Mouse (Mus musculus): Measurements from ENCODE around the gene Chid1. TPM values are rescaled to one million over a fixed set of nuclear protein-coding genes. Genes with fewer than 3 reads are reported as not detected.

Gene Chid1
- polyA plus RNA-seq, 1 experiment: 37.9 TPM

DNA sequence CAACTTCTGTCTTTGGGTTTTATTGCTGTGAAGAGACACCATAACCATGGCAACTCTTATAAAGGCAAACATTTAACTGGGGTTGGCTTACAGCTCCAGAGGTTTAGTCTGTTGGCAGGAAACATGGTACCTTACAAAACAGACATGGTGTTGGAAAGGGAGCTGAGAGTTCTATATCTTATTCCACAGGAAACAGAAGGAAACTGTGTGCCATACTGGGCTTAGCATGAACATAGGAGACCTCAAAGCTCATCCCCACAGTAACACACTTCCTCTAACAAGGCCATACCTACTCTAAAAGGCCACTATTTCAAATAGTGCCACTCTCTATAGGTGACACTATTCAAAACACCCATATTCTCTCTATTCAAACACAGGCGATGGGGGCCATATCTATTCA, 38.9 kb upstream of the Chid1 start:
- 95% methylated on average over 1 of the region's 1 CpGs for WGBS

DNA sequence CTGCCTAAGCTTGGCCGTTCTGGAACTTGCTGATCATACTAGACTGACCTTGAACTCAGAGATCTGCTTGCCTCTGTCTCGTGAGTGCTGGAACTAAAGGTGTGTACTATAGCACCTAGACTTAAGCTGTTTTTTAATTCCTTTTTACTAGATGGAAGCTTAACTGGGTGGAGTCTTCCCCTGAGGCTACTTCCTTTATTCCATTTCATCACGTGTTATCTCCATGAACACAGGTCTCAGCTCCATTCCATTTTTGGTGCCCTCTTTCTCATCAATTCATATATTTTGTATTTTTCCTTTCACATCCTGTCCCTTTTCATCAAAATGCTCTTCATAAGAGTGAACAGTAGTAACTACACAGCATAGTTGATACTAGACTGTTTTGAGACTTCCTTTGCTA, 38.1 kb upstream of the Chid1 start:
- Histone ChIP-seq H3K4me1 (ENCODE audit: control insufficient read depth, insufficient read depth, low read length) (peaks cover 27% of the 10 kb centered on the region), H3K4me3 (replicated peaks; ENCODE audit: insufficient read depth, low read depth, low read length) (no peak overlapping the region), H3K27me3 (ENCODE audit: control insufficient read depth, insufficient read depth, low read length) (no peaks in the 10 kb centered on the region), H3K27ac (ENCODE audit: insufficient read depth, low read length) (no peak overlapping the region)
- no peak for DNase-seq
- 72% methylated on average over 3 of the region's 3 CpGs for WGBS
- no peak for TF ChIP-seq CTCF (IDR thresholded peaks at IDR 0.05; ENCODE audit: borderline replicate concordance, insufficient read depth, low read depth, low read length)
- TF ChIP-seq POLR2A (IDR thresholded peaks at IDR 0.05; ENCODE audit: borderline replicate concordance, insufficient read depth, low read length): no peak

More for the DNA sequence above, 38.9 kb upstream of the Chid1 start:
- Histone ChIP-seq H3K4me3 (replicated peaks; ENCODE audit: insufficient read depth, low read depth, low read length) (no peak overlapping the region), H3K27me3 (ENCODE audit: control insufficient read depth, insufficient read depth, low read length) (no peaks in the 10 kb centered on the region), H3K4me1 (ENCODE audit: control insufficient read depth, insufficient read depth, low read length) (peaks cover 27% of the 10 kb centered on the region), H3K27ac (ENCODE audit: insufficient read depth, low read length) (no peak overlapping the region)
- DNase-seq: no peak
- TF ChIP-seq CTCF (IDR thresholded peaks at IDR 0.05; ENCODE audit: borderline replicate concordance, insufficient read depth, low read depth, low read length) (no peak), POLR2A (IDR thresholded peaks at IDR 0.05; ENCODE audit: borderline replicate concordance, insufficient read depth, low read length) (no peak)

DNA sequence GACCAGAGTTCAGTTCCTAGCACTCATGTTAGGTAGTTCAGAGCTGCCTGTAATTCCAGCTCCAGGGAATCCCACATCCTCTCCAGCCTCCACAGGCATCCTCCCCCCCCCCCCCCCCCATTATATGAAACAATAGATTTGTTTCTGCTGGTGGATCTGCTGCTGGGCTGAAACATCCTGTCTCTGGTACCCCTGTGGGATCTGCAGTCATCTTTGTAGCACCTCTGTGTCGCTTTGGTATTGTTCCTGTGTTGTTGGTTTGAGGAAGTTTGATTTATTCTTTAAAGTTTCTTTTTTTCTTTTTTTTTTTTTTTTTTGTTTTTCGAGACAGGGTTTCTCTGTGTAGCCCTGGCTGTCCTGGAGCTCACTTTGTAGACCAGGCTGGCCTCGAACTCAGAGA, 35.8 kb upstream of the Chid1 start:
- 87% methylated on average over 3 of the region's 3 CpGs for WGBS
- Histone ChIP-seq H3K4me3 (replicated peaks; ENCODE audit: insufficient read depth, low read depth, low read length) (no peak overlapping the region), H3K27me3 (ENCODE audit: control insufficient read depth, insufficient read depth, low read length) (no peaks in the 10 kb centered on the region), H3K4me1 (ENCODE audit: control insufficient read depth, insufficient read depth, low read length) (peaks cover 25% of the 10 kb centered on the region), H3K27ac (ENCODE audit: insufficient read depth, low read length) (no peak overlapping the region)
- no peak for TF ChIP-seq POLR2A (IDR thresholded peaks at IDR 0.05; ENCODE audit: borderline replicate concordance, insufficient read depth, low read length)
- TF ChIP-seq CTCF (IDR thresholded peaks at IDR 0.05; ENCODE audit: borderline replicate concordance, insufficient read depth, low read depth, low read length): no peak
- no peak for DNase-seq

DNA sequence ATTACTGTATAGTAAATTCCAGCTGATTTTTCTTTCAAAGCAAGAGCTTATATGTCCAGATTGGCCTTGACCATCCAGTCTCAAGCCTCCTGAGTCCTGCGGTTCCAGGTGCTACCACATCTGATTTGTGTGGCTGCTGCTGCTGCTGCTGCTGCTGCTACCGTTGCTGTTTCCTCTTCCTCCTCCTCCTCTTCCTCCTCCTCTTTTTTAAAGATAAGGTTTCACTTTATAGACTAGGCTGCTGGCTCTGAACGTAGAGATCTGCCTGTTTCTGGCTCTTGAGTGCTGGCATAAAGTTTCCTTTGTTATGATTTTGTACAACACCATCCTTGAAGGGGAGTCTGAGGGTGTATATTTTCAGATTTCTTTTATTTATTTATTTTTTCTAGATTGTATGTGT, 34.4 kb upstream of the Chid1 start:
- TF ChIP-seq CTCF (IDR thresholded peaks at IDR 0.05; ENCODE audit: borderline replicate concordance, insufficient read depth, low read depth, low read length) (no peak), POLR2A (IDR thresholded peaks at IDR 0.05; ENCODE audit: borderline replicate concordance, insufficient read depth, low read length) (no peak)
- Histone ChIP-seq H3K27ac (ENCODE audit: insufficient read depth, low read length) (no peak overlapping the region), H3K4me1 (ENCODE audit: control insufficient read depth, insufficient read depth, low read length) (peaks cover 32% of the 10 kb centered on the region), H3K27me3 (ENCODE audit: control insufficient read depth, insufficient read depth, low read length) (no peaks in the 10 kb centered on the region), H3K4me3 (replicated peaks; ENCODE audit: insufficient read depth, low read depth, low read length) (no peak overlapping the region)
- 76% methylated on average over 3 of the region's 3 CpGs for WGBS
- DNase-seq: no peak

DNA sequence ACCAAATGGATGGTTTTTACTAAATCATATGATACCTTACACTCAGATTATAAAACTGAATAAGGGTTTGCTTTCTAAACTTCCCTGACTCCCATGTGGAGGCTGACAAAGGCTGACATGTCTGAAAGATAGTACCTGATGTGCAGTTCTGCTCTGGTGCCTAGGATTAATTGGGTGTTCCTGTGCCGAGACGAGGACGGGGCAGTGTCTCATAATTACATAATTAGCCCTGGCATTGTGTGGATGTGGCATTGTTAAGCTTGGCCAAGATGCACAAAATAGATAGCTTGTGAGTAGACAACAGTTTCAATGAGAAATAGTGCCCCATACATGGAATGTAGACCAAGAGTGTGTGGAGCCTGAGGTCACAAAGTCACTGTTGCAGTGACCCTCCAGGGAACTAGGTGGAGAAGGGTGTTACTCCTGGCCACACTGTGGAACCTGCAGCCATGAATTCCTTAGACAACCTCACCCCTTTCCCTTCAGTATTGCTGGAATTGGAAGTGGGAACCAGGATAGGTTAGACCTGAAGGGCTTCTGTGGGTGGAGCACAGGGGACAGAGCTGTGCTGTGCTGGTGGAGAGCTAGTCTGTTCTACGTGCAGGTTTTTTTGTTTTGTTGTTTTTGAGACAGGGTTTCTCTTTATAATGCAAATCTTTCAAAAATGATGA, 31.1 kb upstream of the Chid1 start:
- DNase-seq: peak in 1 of 2 experiments; percentile 65
- no peak overlapping the region for H3K27ac ChIP-seq (ENCODE audit: insufficient read depth, low read length)
- no peaks in the 10 kb centered on the region for H3K27me3 ChIP-seq (ENCODE audit: control insufficient read depth, insufficient read depth, low read length)
- WGBS: 18% methylated on average over 4 of the region's 4 CpGs
- TF ChIP-seq CTCF (IDR thresholded peaks at IDR 0.05; ENCODE audit: borderline replicate concordance, insufficient read depth, low read depth, low read length) (no peak), POLR2A (IDR thresholded peaks at IDR 0.05; ENCODE audit: borderline replicate concordance, insufficient read depth, low read length) (no peak)
- no peak overlapping the region for H3K4me3 ChIP-seq (replicated peaks; ENCODE audit: insufficient read depth, low read depth, low read length)
- peaks cover 29% of the 10 kb centered on the region for H3K4me1 ChIP-seq (ENCODE audit: control insufficient read depth, insufficient read depth, low read length)

DNA sequence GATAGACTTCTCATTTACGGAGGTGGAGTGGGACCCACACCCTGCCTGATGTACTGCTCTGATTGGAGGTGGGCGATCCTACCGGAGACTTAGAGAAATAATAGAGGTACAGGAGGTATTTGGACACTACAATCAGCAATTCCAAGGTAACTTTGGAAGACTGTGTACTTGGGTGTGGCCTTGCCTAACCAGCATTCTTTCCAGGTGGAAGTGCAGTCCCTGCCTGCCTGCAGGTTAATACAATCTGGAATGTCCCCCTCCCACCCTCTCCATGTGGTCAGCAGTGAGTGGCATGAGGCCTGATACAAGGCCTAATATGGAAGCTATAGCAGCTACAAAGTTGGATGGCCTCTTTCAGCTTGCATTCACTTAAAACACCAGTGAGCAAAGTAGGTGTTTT, 30.3 kb upstream of the Chid1 start:
- H3K27me3 ChIP-seq (ENCODE audit: control insufficient read depth, insufficient read depth, low read length): no peaks in the 10 kb centered on the region
- no peak for DNase-seq
- no peak overlapping the region for H3K4me3 ChIP-seq (replicated peaks; ENCODE audit: insufficient read depth, low read depth, low read length)
- H3K4me1 ChIP-seq (ENCODE audit: control insufficient read depth, insufficient read depth, low read length): peaks cover 33% of the 10 kb centered on the region
- WGBS: 87% methylated on average over 3 of the region's 3 CpGs
- TF ChIP-seq CTCF (IDR thresholded peaks at IDR 0.05; ENCODE audit: borderline replicate concordance, insufficient read depth, low read depth, low read length) (no peak), POLR2A (IDR thresholded peaks at IDR 0.05; ENCODE audit: borderline replicate concordance, insufficient read depth, low read length) (no peak)
- no peak overlapping the region for H3K27ac ChIP-seq (ENCODE audit: insufficient read depth, low read length)

DNA sequence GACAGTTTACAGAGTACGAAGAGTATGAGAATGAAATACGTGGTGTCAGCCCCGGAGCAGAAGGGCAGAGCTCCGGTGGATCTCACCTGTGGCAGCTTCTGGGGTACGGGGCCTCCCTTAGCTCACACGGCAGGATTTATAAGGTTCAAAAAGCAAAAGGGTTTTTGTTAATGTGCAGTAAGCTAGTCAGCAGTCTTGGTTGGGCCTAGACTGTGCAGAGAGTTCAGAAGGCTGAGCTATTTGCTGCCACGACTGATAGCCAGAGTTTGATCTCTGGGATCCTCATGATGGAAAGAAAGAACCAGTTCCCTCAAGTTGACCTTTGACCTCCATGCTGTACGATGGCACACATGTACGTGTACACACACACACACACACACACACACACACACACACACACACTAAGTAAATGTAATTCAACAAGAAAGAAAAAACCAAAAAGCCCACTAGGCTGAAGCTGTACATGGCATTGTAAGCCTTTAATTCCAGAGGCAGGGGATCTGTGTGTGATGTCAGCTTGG, 29.7 kb upstream of the Chid1 start:
- H3K27me3 ChIP-seq (ENCODE audit: control insufficient read depth, insufficient read depth, low read length): no peaks in the 10 kb centered on the region
- H3K4me1 ChIP-seq (ENCODE audit: control insufficient read depth, insufficient read depth, low read length): peaks cover 39% of the 10 kb centered on the region
- TF ChIP-seq POLR2A (IDR thresholded peaks at IDR 0.05; ENCODE audit: borderline replicate concordance, insufficient read depth, low read length) (no peak), CTCF (IDR thresholded peaks at IDR 0.05; ENCODE audit: borderline replicate concordance, insufficient read depth, low read depth, low read length) (no peak)
- WGBS: 73% methylated on average over 9 of the region's 9 CpGs
- H3K4me3 ChIP-seq (replicated peaks; ENCODE audit: insufficient read depth, low read depth, low read length): no peak overlapping the region
- H3K27ac ChIP-seq (ENCODE audit: insufficient read depth, low read length): no peak overlapping the region
- no peak for DNase-seq

DNA sequence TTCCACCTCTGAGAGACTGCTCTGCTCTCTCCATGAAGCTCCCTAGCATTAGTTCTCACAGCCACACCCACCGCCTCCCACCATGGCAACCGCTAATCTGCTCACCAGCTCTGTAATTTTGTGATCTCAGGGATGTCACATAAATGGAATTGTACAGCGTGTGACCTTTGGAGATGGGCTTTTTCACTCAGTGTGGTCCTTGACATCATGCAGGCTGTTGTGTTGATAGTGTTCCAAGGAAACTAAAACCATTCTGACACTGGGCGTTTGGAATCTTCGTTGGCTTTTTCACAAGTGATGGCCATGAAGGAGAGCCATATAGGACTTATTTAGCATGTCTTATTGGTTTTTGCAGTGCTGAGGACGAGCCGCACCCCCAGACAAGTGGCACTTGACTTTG, 26.9 kb upstream of the Chid1 start:
- TF ChIP-seq CTCF (IDR thresholded peaks at IDR 0.05; ENCODE audit: borderline replicate concordance, insufficient read depth, low read depth, low read length): no peak
- no peak for TF ChIP-seq POLR2A (IDR thresholded peaks at IDR 0.05; ENCODE audit: borderline replicate concordance, insufficient read depth, low read length)
- peak in 1 of 2 experiments; percentile 35 for DNase-seq
- Histone ChIP-seq H3K27me3 (ENCODE audit: control insufficient read depth, insufficient read depth, low read length) (no peaks in the 10 kb centered on the region), H3K4me3 (replicated peaks; ENCODE audit: insufficient read depth, low read depth, low read length) (no peak overlapping the region), H3K27ac (ENCODE audit: insufficient read depth, low read length) (no peak overlapping the region), H3K4me1 (ENCODE audit: control insufficient read depth, insufficient read depth, low read length) (peaks cover 40% of the 10 kb centered on the region)
- WGBS: 27% methylated on average over 7 of the region's 7 CpGs

Measured in cerebellum, adult 2 months (tissue).